Mouse (Mus musculus): Measurements from ENCODE around the gene Nfatc2. TPM values are rescaled to one million over a fixed set of nuclear protein-coding genes. Genes with fewer than 3 reads are reported as not detected.

The Nfatc2 gene
- polyA plus RNA-seq, 1 experiment from 2014 or later = 2.6 TPM

GRCm38 (mm10) chr2:168628787-168629186 is 27.3 kb upstream of the Nfatc2 start:
- H3K4me3 ChIP-seq (ENCODE audit: low read length) = no peak overlapping the region
- peaks cover 7% of the 10 kb centered on the region; the same call in 1 of the 2 replicates for H3K4me1 ChIP-seq (ENCODE audit: insufficient read depth, low read length)
- no peaks in the 10 kb centered on the region for H3K27me3 ChIP-seq (ENCODE audit: insufficient read depth, low read length)
- no peak overlapping the region for H3K9ac ChIP-seq (replicated peaks; ENCODE audit: low read length)
- H3K4me2 ChIP-seq (replicated peaks; ENCODE audit: low read depth, low read length) = no peak overlapping the region
- H3K9me3 ChIP-seq (ENCODE audit: low read length) = peaks cover 10% of the 10 kb centered on the region; the same call in 1 of the 2 replicates
- H3K27ac ChIP-seq (ENCODE audit: low read length) = no peak overlapping the region
- 26% methylated on average over 8 of the region's 8 CpGs for whole genome bisulfite sequencing
- ATAC-seq (ENCODE audit: low FRiP score, low TSS enrichment) = peak; percentile 75
- H3K36me3 ChIP-seq (ENCODE audit: insufficient read depth, low read length) = no peaks in the 10 kb centered on the region

GRCm38 (mm10) chr2:168627829-168628770 is 26.6 kb upstream of the Nfatc2 start:
- Histone ChIP-seq H3K36me3 (ENCODE audit: insufficient read depth, low read length) (no peaks in the 10 kb centered on the region), H3K9ac (replicated peaks; ENCODE audit: low read length) (no peak overlapping the region), H3K27ac (ENCODE audit: low read length) (no peak overlapping the region), H3K27me3 (ENCODE audit: insufficient read depth, low read length) (no peaks in the 10 kb centered on the region), H3K4me2 (replicated peaks; ENCODE audit: low read depth, low read length) (no peak overlapping the region), H3K9me3 (ENCODE audit: low read length) (peaks cover 15% of the 10 kb centered on the region; the same call in 1 of the 2 replicates), H3K4me1 (ENCODE audit: insufficient read depth, low read length) (peaks cover 3% of the 10 kb centered on the region; the same call in 1 of the 2 replicates), H3K4me3 (ENCODE audit: low read length) (no peak overlapping the region)
- WGBS = 62% methylated on average over 20 of the region's 20 CpGs
- no peak for ATAC-seq (ENCODE audit: low FRiP score, low TSS enrichment)

- Histone ChIP-seq H3K4me2 (replicated peaks; ENCODE audit: low read depth, low read length) (no peak overlapping the region), H3K4me3 (ENCODE audit: low read length) (no peak overlapping the region), H3K4me1 (ENCODE audit: insufficient read depth, low read length) (peaks cover 3% of the 10 kb centered on the region; the same call in 1 of the 2 replicates), H3K9me3 (ENCODE audit: low read length) (peaks cover 15% of the 10 kb centered on the region; the same call in 1 of the 2 replicates), H3K36me3 (ENCODE audit: insufficient read depth, low read length) (no peaks in the 10 kb centered on the region), H3K27me3 (ENCODE audit: insufficient read depth, low read length) (no peaks in the 10 kb centered on the region), H3K9ac (replicated peaks; ENCODE audit: low read length) (no peak overlapping the region), H3K27ac (ENCODE audit: low read length) (no peak overlapping the region)
- ATAC-seq (ENCODE audit: low FRiP score, low TSS enrichment) = no peak
- 76% methylated on average over 9 of the region's 9 CpGs for WGBS
These were observed 24.9 kb upstream of the Nfatc2 start for GRCm38 (mm10) chr2:168626385-168626784.

- Histone ChIP-seq H3K9ac (replicated peaks; ENCODE audit: low read length) (no peak overlapping the region), H3K4me2 (replicated peaks; ENCODE audit: low read depth, low read length) (no peak overlapping the region), H3K36me3 (ENCODE audit: insufficient read depth, low read length) (no peaks in the 10 kb centered on the region), H3K4me1 (ENCODE audit: insufficient read depth, low read length) (peaks cover 3% of the 10 kb centered on the region; the same call in 1 of the 2 replicates), H3K9me3 (ENCODE audit: low read length) (peaks cover 15% of the 10 kb centered on the region; the same call in 1 of the 2 replicates), H3K27me3 (ENCODE audit: insufficient read depth, low read length) (no peaks in the 10 kb centered on the region), H3K27ac (ENCODE audit: low read length) (no peak overlapping the region), H3K4me3 (ENCODE audit: low read length) (no peak overlapping the region)
- WGBS = 54% methylated on average over 4 of the region's 4 CpGs
- ATAC-seq (ENCODE audit: low FRiP score, low TSS enrichment) = no peak
These were observed 23.6 kb upstream of the Nfatc2 start for GRCm38 (mm10) chr2:168625091-168625490.

GRCm38 (mm10) chr2:168621111-168621802 is 19.8 kb upstream of the Nfatc2 start:
- no peak overlapping the region for H3K9ac ChIP-seq (replicated peaks; ENCODE audit: low read length)
- no peaks in the 10 kb centered on the region for H3K36me3 ChIP-seq (ENCODE audit: insufficient read depth, low read length)
- H3K4me1 ChIP-seq (ENCODE audit: insufficient read depth, low read length) = no peaks in the 10 kb centered on the region
- peaks cover 15% of the 10 kb centered on the region; the same call in 1 of the 2 replicates for H3K9me3 ChIP-seq (ENCODE audit: low read length)
- no peak overlapping the region for H3K27ac ChIP-seq (ENCODE audit: low read length)
- no peak overlapping the region for H3K4me3 ChIP-seq (ENCODE audit: low read length)
- WGBS = 86% methylated on average over 11 of the region's 11 CpGs
- no peaks in the 10 kb centered on the region for H3K27me3 ChIP-seq (ENCODE audit: insufficient read depth, low read length)
- ATAC-seq (ENCODE audit: low FRiP score, low TSS enrichment) = no peak
- no peak overlapping the region for H3K4me2 ChIP-seq (replicated peaks; ENCODE audit: low read depth, low read length)

GRCm38 (mm10) chr2:168618205-168618717 is 16.8 kb upstream of the Nfatc2 start:
- ATAC-seq (ENCODE audit: low FRiP score, low TSS enrichment) = no peak
- Histone ChIP-seq H3K4me2 (replicated peaks; ENCODE audit: low read depth, low read length) (no peak overlapping the region), H3K9me3 (ENCODE audit: low read length) (no peaks in the 10 kb centered on the region), H3K27ac (ENCODE audit: low read length) (no peak overlapping the region), H3K27me3 (ENCODE audit: insufficient read depth, low read length) (no peaks in the 10 kb centered on the region), H3K4me1 (ENCODE audit: insufficient read depth, low read length) (peaks cover 12% of the 10 kb centered on the region), H3K36me3 (ENCODE audit: insufficient read depth, low read length) (no peaks in the 10 kb centered on the region), H3K9ac (replicated peaks; ENCODE audit: low read length) (no peak overlapping the region), H3K4me3 (ENCODE audit: low read length) (no peak overlapping the region)
- 29% methylated on average over 15 of the region's 15 CpGs for WGBS

GRCm38 (mm10) chr2:168615160-168615559 is 13.7 kb upstream of the Nfatc2 start:
- Histone ChIP-seq H3K4me1 (ENCODE audit: insufficient read depth, low read length) (peaks cover 19% of the 10 kb centered on the region), H3K27me3 (ENCODE audit: insufficient read depth, low read length) (no peaks in the 10 kb centered on the region), H3K27ac (ENCODE audit: low read length) (no peak overlapping the region), H3K36me3 (ENCODE audit: insufficient read depth, low read length) (no peaks in the 10 kb centered on the region), H3K4me2 (replicated peaks; ENCODE audit: low read depth, low read length) (no peak overlapping the region), H3K9me3 (ENCODE audit: low read length) (no peaks in the 10 kb centered on the region), H3K4me3 (ENCODE audit: low read length) (no peak overlapping the region), H3K9ac (replicated peaks; ENCODE audit: low read length) (no peak overlapping the region)
- ATAC-seq (ENCODE audit: low FRiP score, low TSS enrichment) = no peak
- 68% methylated on average over 3 of the region's 3 CpGs for WGBS

- H3K27ac ChIP-seq (ENCODE audit: low read length) = no peak overlapping the region
- peaks cover 19% of the 10 kb centered on the region for H3K4me1 ChIP-seq (ENCODE audit: insufficient read depth, low read length)
- H3K4me3 ChIP-seq (ENCODE audit: low read length) = no peak overlapping the region
- no peaks in the 10 kb centered on the region for H3K9me3 ChIP-seq (ENCODE audit: low read length)
- peak overlapping the region; percentile 9; the same call in 1 of the 2 replicates for H3K4me2 ChIP-seq (replicated peaks; ENCODE audit: low read depth, low read length)
- H3K9ac ChIP-seq (replicated peaks; ENCODE audit: low read length) = no peak overlapping the region
- 0 out of 2 replicates have a peak, but pooled peaks have one; percentile 4 for ATAC-seq (ENCODE audit: low FRiP score, low TSS enrichment)
- no peaks in the 10 kb centered on the region for H3K27me3 ChIP-seq (ENCODE audit: insufficient read depth, low read length)
- no peaks in the 10 kb centered on the region for H3K36me3 ChIP-seq (ENCODE audit: insufficient read depth, low read length)
- WGBS = 74% methylated on average over 18 of the region's 18 CpGs
These were observed 12.9 kb upstream of the Nfatc2 start for GRCm38 (mm10) chr2:168614170-168614872.

Data from kidney, embryonic 16.5 days (tissue).